Mouse (Mus musculus) heart, adult 18-20 months (tissue): ENCODE results near the gene Gdf11. TPM values are rescaled to one million over a fixed set of nuclear protein-coding genes. Genes with fewer than 3 reads are reported as not detected.

Experiments
- DNase-seq, 2 experiments: peaks; one replicate each; pipeline ENCODE4 v3.0.0; 2021 to 2022; ENCODE audit warnings: mixed read lengths in 1 of 2
- total RNA-seq, 2 experiments: library from RNA; stranded (reverse); gene quantifications; 2 replicates each; pipeline ENCODE4 v1.2.3; 2021

Gdf11 gene
- total RNA-seq, 2 experiments from 2014 or later = 2.3 to 2.6 TPM

GRCm38 (mm10) chr10:128892246-128892645 is 728 bp upstream of the Gdf11 start:
- peak in 1 of 2 experiments; percentile 29 for DNase-seq

GRCm38 (mm10) chr10:128890383-128891295 is 879 bp downstream of the Gdf11 start:
- peak; percentile 4 to 31 for DNase-seq

- no peak for DNase-seq
These were observed 1.7 kb downstream of the Gdf11 start for GRCm38 (mm10) chr10:128889846-128890245.

- no peak for DNase-seq
These were observed 2.3 kb downstream of the Gdf11 start for GRCm38 (mm10) chr10:128888941-128889827.

- no peak for DNase-seq
These were observed 9.5 kb downstream of the Gdf11 start for GRCm38 (mm10) chr10:128882067-128882466.

GRCm38 (mm10) chr10:128878811-128879210 is 12.7 kb downstream of the Gdf11 start:
- DNase-seq = no peak

- no peak for DNase-seq
These were observed 13.2 kb downstream of the Gdf11 start for GRCm38 (mm10) chr10:128878291-128878690.

GRCm38 (mm10) chr10:128870341-128870740 is 21.2 kb downstream of the Gdf11 start:
- no peak for DNase-seq

GRCm38 (mm10) chr10:128866518-128866917 is 25.0 kb downstream of the Gdf11 start:
- DNase-seq = no peak

GRCm38 (mm10) chr10:128866042-128866441 is 25.5 kb downstream of the Gdf11 start:
- no peak for DNase-seq

GRCm38 (mm10) chr10:128861176-128861575 is 30.3 kb downstream of the Gdf11 start:
- no peak for DNase-seq

- no peak for DNase-seq
These were observed 41.2 kb downstream of the Gdf11 start for GRCm38 (mm10) chr10:128850339-128850738.

GRCm38 (mm10) chr10:128848426-128848825 is 43.1 kb downstream of the Gdf11 start:
- no peak for DNase-seq

- no peak for DNase-seq
These were observed 44.9 kb downstream of the Gdf11 start for GRCm38 (mm10) chr10:128846664-128847063.

GRCm38 (mm10) chr10:128845516-128845915 is 46.0 kb downstream of the Gdf11 start:
- DNase-seq = peak in 1 of 2 experiments; percentile 29

- no peak for DNase-seq
These were observed 48.3 kb downstream of the Gdf11 start for GRCm38 (mm10) chr10:128843260-128843659.

- no peak for DNase-seq
These were observed 50.9 kb downstream of the Gdf11 start for GRCm38 (mm10) chr10:128840612-128841011.

GRCm38 (mm10) chr10:128839434-128839833 is 52.1 kb downstream of the Gdf11 start:
- DNase-seq = no peak

- no peak for DNase-seq
These were observed 54.1 kb downstream of the Gdf11 start for GRCm38 (mm10) chr10:128837400-128837799.
